Mouse (Mus musculus): Measurements from ENCODE around the gene Esr1. TPM values are rescaled to one million over a fixed set of nuclear protein-coding genes. Genes with fewer than 3 reads are reported as not detected.

Esr1 gene
- polyA plus RNA-seq, 1 experiment from 2014 or later = 0.32 TPM

DNA sequence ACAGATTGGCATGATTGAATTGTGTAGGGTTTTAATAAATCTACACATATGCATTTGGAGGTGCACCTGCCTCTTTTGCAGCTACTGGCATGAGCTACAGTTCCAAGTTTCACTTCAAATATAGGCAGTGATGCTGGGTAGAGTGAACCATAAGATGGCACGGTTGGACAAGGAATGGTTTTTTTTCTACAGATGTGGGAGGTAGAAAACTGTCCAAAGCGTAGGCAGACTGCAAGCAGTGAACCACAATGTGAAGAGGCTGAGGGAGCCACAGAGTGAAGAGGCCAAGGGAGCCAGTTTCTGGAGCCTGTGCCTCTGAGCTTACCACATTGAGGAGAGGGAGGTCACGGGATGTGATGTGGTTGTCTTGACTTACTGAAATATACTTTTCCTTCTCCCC, 238.5 kb downstream of the Esr1 start:
- Histone ChIP-seq H3K9ac (no peak overlapping the region), H3K27ac (replicated peaks) (no peak overlapping the region), H3K9me3 (replicated peaks) (no peaks in the 10 kb centered on the region), H3K4me1 (replicated peaks) (no peaks in the 10 kb centered on the region), H3K27me3 (no peaks in the 10 kb centered on the region), H3K4me2 (no peak overlapping the region), H3K36me3 (replicated peaks) (no peaks in the 10 kb centered on the region), H3K4me3 (replicated peaks) (no peak overlapping the region)
- ATAC-seq (ENCODE audit: insufficient read depth) = no peak
- 56% methylated on average over 3 of the region's 3 CpGs for WGBS (ENCODE audit: insufficient replicate concordance)

- 67% methylated on average over 8 of the region's 8 CpGs for WGBS (ENCODE audit: insufficient replicate concordance)
- Histone ChIP-seq H3K9ac (no peak overlapping the region), H3K36me3 (replicated peaks) (no peaks in the 10 kb centered on the region), H3K4me2 (no peak overlapping the region), H3K4me1 (replicated peaks) (no peaks in the 10 kb centered on the region), H3K4me3 (replicated peaks) (no peak overlapping the region), H3K9me3 (replicated peaks) (no peaks in the 10 kb centered on the region), H3K27ac (replicated peaks) (no peak overlapping the region), H3K27me3 (no peaks in the 10 kb centered on the region)
- ATAC-seq (ENCODE audit: insufficient read depth) = no peak
Measured at GRCm38 (mm10) chr10:4875076-4875737, 263.8 kb downstream of the Esr1 start.

GRCm38 (mm10) chr10:4881391-4881790, 270.0 kb downstream of the Esr1 start:
- 39% methylated on average over 1 of the region's 1 CpGs for WGBS (ENCODE audit: insufficient replicate concordance)
- no peak for ATAC-seq (ENCODE audit: insufficient read depth)

DNA sequence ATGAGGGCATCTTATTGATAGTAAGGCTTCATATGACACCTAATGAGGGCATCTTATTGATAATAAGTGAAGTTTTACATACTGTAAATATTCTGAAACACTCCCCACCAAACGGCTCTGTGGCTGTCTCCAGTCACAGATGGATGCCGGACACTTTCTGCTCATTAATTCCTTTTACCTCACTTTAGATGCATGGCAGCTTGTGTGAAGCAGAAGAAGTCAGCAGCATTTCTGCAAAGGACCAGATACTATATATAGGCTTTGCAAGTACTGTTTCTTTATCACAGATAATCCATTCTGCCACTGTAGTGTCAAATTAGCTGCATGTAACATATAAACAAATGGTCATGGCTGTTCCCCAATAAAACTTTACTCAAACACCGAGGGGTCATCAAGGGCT, 274.1 kb downstream of the Esr1 start:
- no peak for ATAC-seq (ENCODE audit: insufficient read depth)
- WGBS (ENCODE audit: insufficient replicate concordance) = 59% methylated on average over 3 of the region's 3 CpGs

More at GRCm38 (mm10) chr10:4881391-4881790, 270.0 kb downstream of the Esr1 start:
- Histone ChIP-seq H3K4me2 (no peak overlapping the region), H3K27ac (replicated peaks) (no peak overlapping the region), H3K36me3 (replicated peaks) (no peaks in the 10 kb centered on the region), H3K4me3 (replicated peaks) (no peak overlapping the region), H3K4me1 (replicated peaks) (no peaks in the 10 kb centered on the region), H3K9ac (no peak overlapping the region), H3K9me3 (replicated peaks) (no peaks in the 10 kb centered on the region), H3K27me3 (no peaks in the 10 kb centered on the region)

GRCm38 (mm10) chr10:4885961-4886360, 274.6 kb downstream of the Esr1 start:
- Histone ChIP-seq H3K9me3 (replicated peaks) (no peaks in the 10 kb centered on the region), H3K36me3 (replicated peaks) (no peaks in the 10 kb centered on the region), H3K4me3 (replicated peaks) (no peak overlapping the region), H3K27me3 (no peaks in the 10 kb centered on the region), H3K4me2 (no peak overlapping the region), H3K27ac (replicated peaks) (no peak overlapping the region), H3K4me1 (replicated peaks) (no peaks in the 10 kb centered on the region), H3K9ac (no peak overlapping the region)
- no peak for ATAC-seq (ENCODE audit: insufficient read depth)
- WGBS (ENCODE audit: insufficient replicate concordance) = 64% methylated on average over 8 of the region's 8 CpGs

More for the DNA sequence above, 274.1 kb downstream of the Esr1 start:
- Histone ChIP-seq H3K9ac (no peak overlapping the region), H3K4me2 (no peak overlapping the region), H3K4me1 (replicated peaks) (no peaks in the 10 kb centered on the region), H3K9me3 (replicated peaks) (no peaks in the 10 kb centered on the region), H3K4me3 (replicated peaks) (no peak overlapping the region), H3K36me3 (replicated peaks) (no peaks in the 10 kb centered on the region), H3K27ac (replicated peaks) (no peak overlapping the region), H3K27me3 (no peaks in the 10 kb centered on the region)

DNA sequence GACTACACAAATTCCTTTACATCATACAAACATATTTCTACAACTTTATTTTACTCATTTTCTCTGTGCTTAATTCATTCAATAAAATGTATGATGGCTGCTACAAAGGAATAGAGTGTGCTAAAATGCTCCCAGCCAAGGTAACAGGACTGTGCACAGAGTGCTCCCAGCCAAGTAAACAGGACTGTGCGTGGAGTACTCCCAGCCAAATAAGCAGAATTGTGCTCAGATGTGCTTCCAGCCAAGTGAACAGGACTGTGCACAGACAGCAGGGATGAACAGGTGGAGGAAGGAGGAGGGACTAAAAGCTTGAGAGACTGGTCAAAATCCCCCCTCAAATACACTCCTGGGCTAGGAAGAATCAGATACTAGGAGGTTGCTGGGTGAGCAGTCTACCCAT, 282.1 kb downstream of the Esr1 start:
- H3K27me3 ChIP-seq = no peaks in the 10 kb centered on the region
- ATAC-seq (ENCODE audit: insufficient read depth) = no peak
- 11% methylated on average over 1 of the region's 1 CpGs for WGBS (ENCODE audit: insufficient replicate concordance)

GRCm38 (mm10) chr10:4897789-4898188, 286.4 kb downstream of the Esr1 start:
- no peak overlapping the region for H3K9ac ChIP-seq
- H3K27me3 ChIP-seq = no peaks in the 10 kb centered on the region
- 63% methylated on average over 4 of the region's 4 CpGs for WGBS (ENCODE audit: insufficient replicate concordance)
- H3K27ac ChIP-seq (replicated peaks) = no peak overlapping the region
- no peaks in the 10 kb centered on the region for H3K36me3 ChIP-seq (replicated peaks)
- H3K4me2 ChIP-seq = no peak overlapping the region
- H3K9me3 ChIP-seq (replicated peaks) = no peaks in the 10 kb centered on the region
- no peaks in the 10 kb centered on the region for H3K4me1 ChIP-seq (replicated peaks)
- no peak for ATAC-seq (ENCODE audit: insufficient read depth)
- no peak overlapping the region for H3K4me3 ChIP-seq (replicated peaks)

More for the DNA sequence above, 282.1 kb downstream of the Esr1 start:
- H3K36me3 ChIP-seq (replicated peaks) = no peaks in the 10 kb centered on the region
- no peak overlapping the region for H3K4me3 ChIP-seq (replicated peaks)
- H3K9me3 ChIP-seq (replicated peaks) = no peaks in the 10 kb centered on the region
- H3K4me1 ChIP-seq (replicated peaks) = no peaks in the 10 kb centered on the region
- no peak overlapping the region for H3K27ac ChIP-seq (replicated peaks)
- no peak overlapping the region for H3K9ac ChIP-seq
- no peak overlapping the region for H3K4me2 ChIP-seq

DNA sequence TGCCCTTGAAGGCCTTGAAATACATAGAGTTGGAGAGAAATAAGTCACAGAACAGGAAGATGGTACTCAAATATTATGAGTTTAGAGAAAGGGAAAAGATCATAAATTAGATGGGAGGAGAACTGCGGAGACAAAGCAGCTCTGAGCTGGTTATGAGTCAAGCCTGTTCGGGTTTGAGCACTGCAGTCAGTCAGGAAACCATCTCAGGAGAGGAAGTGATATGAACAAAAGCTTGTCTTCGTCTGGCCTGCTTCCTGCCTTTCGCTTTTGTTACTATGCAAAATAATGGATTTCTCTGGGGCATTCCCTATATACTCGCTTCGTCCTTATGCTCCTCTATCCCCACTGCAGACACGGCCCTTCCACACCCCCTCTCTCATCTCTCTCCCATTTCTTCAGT, 288.9 kb downstream of the Esr1 start:
- Histone ChIP-seq H3K9me3 (replicated peaks) (no peaks in the 10 kb centered on the region), H3K4me2 (no peak overlapping the region), H3K4me1 (replicated peaks) (no peaks in the 10 kb centered on the region), H3K36me3 (replicated peaks) (no peaks in the 10 kb centered on the region), H3K4me3 (replicated peaks) (no peak overlapping the region), H3K27ac (replicated peaks) (no peak overlapping the region), H3K9ac (no peak overlapping the region), H3K27me3 (no peaks in the 10 kb centered on the region)
- 22% methylated on average over 7 of the region's 7 CpGs for WGBS (ENCODE audit: insufficient replicate concordance)
- ATAC-seq (ENCODE audit: insufficient read depth) = no peak

DNA sequence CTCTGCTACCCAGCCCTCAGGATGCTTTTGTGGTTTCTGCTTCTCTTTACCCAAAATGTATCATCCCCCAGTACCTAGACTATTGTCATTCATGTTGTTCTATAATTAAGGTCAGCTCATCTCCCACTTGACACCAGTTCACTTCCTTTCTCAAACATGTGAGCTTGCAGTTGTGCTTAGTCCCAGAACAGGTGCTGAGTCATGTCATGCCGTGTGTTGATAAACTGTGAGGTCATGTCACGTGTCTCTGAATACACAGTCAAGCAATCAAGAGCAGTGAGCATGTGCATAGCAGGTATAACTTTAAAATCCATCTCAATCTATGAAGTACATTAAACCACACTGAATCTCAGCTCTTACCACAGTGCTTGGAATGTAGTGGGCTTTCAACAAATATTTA, 297.9 kb downstream of the Esr1 start:
- Histone ChIP-seq H3K4me3 (replicated peaks) (no peak overlapping the region), H3K27ac (replicated peaks) (no peak overlapping the region), H3K9me3 (replicated peaks) (no peaks in the 10 kb centered on the region), H3K27me3 (no peaks in the 10 kb centered on the region), H3K36me3 (replicated peaks) (no peaks in the 10 kb centered on the region), H3K9ac (no peak overlapping the region), H3K4me2 (no peak overlapping the region), H3K4me1 (replicated peaks) (no peaks in the 10 kb centered on the region)
- no peak for ATAC-seq (ENCODE audit: insufficient read depth)
- WGBS (ENCODE audit: insufficient replicate concordance) = 32% methylated on average over 2 of the region's 2 CpGs

- Histone ChIP-seq H3K36me3 (replicated peaks) (no peaks in the 10 kb centered on the region), H3K27ac (replicated peaks) (no peak overlapping the region), H3K9ac (no peak overlapping the region), H3K4me3 (replicated peaks) (no peak overlapping the region), H3K9me3 (replicated peaks) (no peaks in the 10 kb centered on the region), H3K4me2 (no peak overlapping the region), H3K4me1 (replicated peaks) (no peaks in the 10 kb centered on the region), H3K27me3 (no peaks in the 10 kb centered on the region)
- WGBS (ENCODE audit: insufficient replicate concordance) = 35% methylated on average over 4 of the region's 4 CpGs
- ATAC-seq (ENCODE audit: insufficient read depth) = no peak
Measured at GRCm38 (mm10) chr10:4910451-4910850, 299.1 kb downstream of the Esr1 start.

GRCm38 (mm10) chr10:4919046-4919445, 307.7 kb downstream of the Esr1 start:
- no peaks in the 10 kb centered on the region for H3K36me3 ChIP-seq (replicated peaks)
- ATAC-seq (ENCODE audit: insufficient read depth) = no peak
- 53% methylated on average over 4 of the region's 4 CpGs for WGBS (ENCODE audit: insufficient replicate concordance)
- no peak overlapping the region for H3K9ac ChIP-seq
- H3K4me2 ChIP-seq = no peak overlapping the region
- H3K4me1 ChIP-seq (replicated peaks) = no peaks in the 10 kb centered on the region
- no peak overlapping the region for H3K4me3 ChIP-seq (replicated peaks)
- no peaks in the 10 kb centered on the region for H3K27me3 ChIP-seq
- H3K9me3 ChIP-seq (replicated peaks) = no peaks in the 10 kb centered on the region
- no peak overlapping the region for H3K27ac ChIP-seq (replicated peaks)

- Histone ChIP-seq H3K9ac (no peak overlapping the region), H3K4me2 (no peak overlapping the region), H3K27me3 (no peaks in the 10 kb centered on the region), H3K36me3 (replicated peaks) (no peaks in the 10 kb centered on the region), H3K27ac (replicated peaks) (no peak overlapping the region), H3K4me1 (replicated peaks) (no peaks in the 10 kb centered on the region), H3K4me3 (replicated peaks) (no peak overlapping the region), H3K9me3 (replicated peaks) (no peaks in the 10 kb centered on the region)
- 45% methylated on average over 2 of the region's 2 CpGs for WGBS (ENCODE audit: insufficient replicate concordance)
- ATAC-seq (ENCODE audit: insufficient read depth) = no peak
Measured at GRCm38 (mm10) chr10:4923616-4924015, 312.2 kb downstream of the Esr1 start.
